Mouse (Mus musculus) gastrocnemius, adult 2 months (tissue): ENCODE data around the gene Adamtsl1. TPM values are rescaled to one million over a fixed set of nuclear protein-coding genes. Genes with fewer than 3 reads are reported as not detected.

Source experiments
- DNase-seq: peaks from one replicate; pipeline ENCODE4 v3.0.0; 2022
- H3K27ac ChIP-seq: fragments of 200-600 bp; 2 replicates; pipeline ENCODE4 v1.8.1; 2022; ENCODE audit warnings: mild to moderate bottlenecking
- H3K4me3 ChIP-seq: fragments of 200-600 bp; 2 replicates; pipeline ENCODE4 v1.8.1; 2022; ENCODE audit warnings: mild to moderate bottlenecking, moderate library complexity
- CTCF ChIP-seq: fragments of 200-600 bp; IDR thresholded peaks from 2 replicates; pipeline ENCODE4 v1.8.1; 2022; ENCODE audit warnings: antibody characterized with exemption, mild to moderate bottlenecking, moderate library complexity
- intact Hi-C: fragments of 180-260 bp; cut with DNase I; formaldehyde crosslinking; loops from one replicate; pipeline ENCODE4 v1.15.1; 2025
- total RNA-seq, 2 experiments: library from RNA; stranded (reverse); gene quantifications; 2 replicates each; pipeline ENCODE4 v1.2.3; 2021

Gene Adamtsl1
- total RNA-seq, 2 experiments from 2014 or later = 5.7 to 5.9 TPM

GRCm38 (mm10) chr4:85707352-85708057 lies 193.5 kb downstream of the Adamtsl1 start:
- DNase-seq = no peak
- Histone ChIP-seq H3K4me3 (no peak overlapping the region), H3K27ac (no peak overlapping the region)
- intact Hi-C loops = no loop called here
- TF ChIP-seq CTCF = no peak

GRCm38 (mm10) chr4:85709636-85710035 lies 195.7 kb downstream of the Adamtsl1 start:
- intact Hi-C loops = no loop called here
- Histone ChIP-seq H3K27ac (no peak overlapping the region), H3K4me3 (no peak overlapping the region)
- no peak for TF ChIP-seq CTCF
- no peak for DNase-seq

GRCm38 (mm10) chr4:85724999-85725398 lies 211.0 kb downstream of the Adamtsl1 start:
- no peak overlapping the region for H3K27ac ChIP-seq
- H3K4me3 ChIP-seq = no peak overlapping the region
- intact Hi-C loops = no loop called here
- no peak for TF ChIP-seq CTCF
- DNase-seq = no peak

GRCm38 (mm10) chr4:85727731-85728130 lies 213.8 kb downstream of the Adamtsl1 start:
- intact Hi-C loops = no loop called here
- Histone ChIP-seq H3K27ac (no peak overlapping the region), H3K4me3 (no peak overlapping the region)
- TF ChIP-seq CTCF = no peak
- no peak for DNase-seq

- H3K4me3 ChIP-seq = no peak overlapping the region
- no peak for DNase-seq
- no peak overlapping the region for H3K27ac ChIP-seq
- no peak for TF ChIP-seq CTCF
- intact Hi-C loops = no loop called here
Measured at GRCm38 (mm10) chr4:85728416-85728815, 214.4 kb downstream of the Adamtsl1 start.

- intact Hi-C loops = no loop called here
- no peak for DNase-seq
Measured at GRCm38 (mm10) chr4:85740478-85740877, 226.5 kb downstream of the Adamtsl1 start.

GRCm38 (mm10) chr4:85741825-85742391 lies 227.9 kb downstream of the Adamtsl1 start:
- Histone ChIP-seq H3K27ac (no peak overlapping the region), H3K4me3 (no peak overlapping the region)
- intact Hi-C loops = no loop called here
- no peak for TF ChIP-seq CTCF
- no peak for DNase-seq

More at GRCm38 (mm10) chr4:85740478-85740877, 226.5 kb downstream of the Adamtsl1 start:
- H3K27ac ChIP-seq = no peak overlapping the region
- no peak overlapping the region for H3K4me3 ChIP-seq
- no peak for TF ChIP-seq CTCF

- DNase-seq = no peak
- no peak overlapping the region for H3K4me3 ChIP-seq
- H3K27ac ChIP-seq = no peak overlapping the region
- intact Hi-C loops = no loop called here
- TF ChIP-seq CTCF = no peak
Measured at GRCm38 (mm10) chr4:85743427-85743826, 229.5 kb downstream of the Adamtsl1 start.

- Histone ChIP-seq H3K27ac (no peak overlapping the region), H3K4me3 (no peak overlapping the region)
- intact Hi-C loops = no loop called here
- TF ChIP-seq CTCF = no peak
- DNase-seq = no peak
Measured at GRCm38 (mm10) chr4:85762684-85763083, 248.7 kb downstream of the Adamtsl1 start.

GRCm38 (mm10) chr4:85763161-85764014 lies 249.4 kb downstream of the Adamtsl1 start:
- no peak overlapping the region for H3K27ac ChIP-seq
- no peak overlapping the region for H3K4me3 ChIP-seq
- TF ChIP-seq CTCF = no peak
- intact Hi-C loops = no loop called here
- no peak for DNase-seq

- no peak for DNase-seq
- intact Hi-C loops = no loop called here
- no peak for TF ChIP-seq CTCF
- Histone ChIP-seq H3K27ac (no peak overlapping the region), H3K4me3 (no peak overlapping the region)
Measured at GRCm38 (mm10) chr4:85764015-85764450, 250.1 kb downstream of the Adamtsl1 start.

- TF ChIP-seq CTCF = no peak
- intact Hi-C loops = no loop called here
- Histone ChIP-seq H3K4me3 (no peak overlapping the region), H3K27ac (no peak overlapping the region)
- no peak for DNase-seq
Measured at GRCm38 (mm10) chr4:85764476-85764875, 250.5 kb downstream of the Adamtsl1 start.

- Histone ChIP-seq H3K27ac (no peak overlapping the region), H3K4me3 (no peak overlapping the region)
- DNase-seq = no peak
- no peak for TF ChIP-seq CTCF
- intact Hi-C loops = no loop called here
Measured at GRCm38 (mm10) chr4:85767666-85768065, 253.7 kb downstream of the Adamtsl1 start.
